29 mouse cellular contexts compared by ENCODE assay signal in the genomic region with DNA sequence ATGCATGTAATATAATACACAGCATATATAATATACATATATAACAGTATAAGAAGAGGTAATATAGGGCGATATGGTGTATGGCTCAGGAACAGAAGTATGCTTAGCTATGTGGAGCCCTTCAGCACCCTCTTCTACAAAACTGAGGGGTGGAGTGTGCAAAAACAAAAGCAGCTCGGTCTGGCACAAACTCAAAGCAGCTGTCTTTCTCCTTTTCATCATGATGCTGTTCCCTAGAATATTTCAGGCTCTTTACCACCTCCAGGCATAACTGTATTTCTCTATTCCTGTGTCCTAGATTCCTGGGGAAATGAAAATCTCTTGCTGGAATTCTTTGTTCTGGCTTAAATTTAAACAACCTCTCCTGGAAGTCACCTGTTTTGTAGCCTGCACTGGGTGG. TPM values are rescaled to one million over a fixed set of nuclear protein-coding genes. Genes with fewer than 3 reads are reported as not detected.
DNase-seq lines count a peak whose midpoint lies in the region; ATAC-seq lines count a peak whose summit lies in the region.
"Had no signal": no experiment of that assay in that cellular context is flagged by ENCODE, and none has a peak within 500 bp of the region (broad histone marks: within the 10 kb centered on the region; RNA-seq: fewer than 3 reads in every experiment).

No protein-coding gene starts in this region.

- peak; percentile 71 to 72 for DNase-seq in frontal cortex, adult 2 months (ENCODE audit: extremely low spot score in 1 of 2, low spot score in 1 of 2)
- no peak for DNase-seq in frontal cortex, postnatal 25 days (ENCODE audit: low spot score in 2 of 2)
- peak; percentile 67 for DNase-seq in right cerebral cortex, adult 18-20 months
- DNase-seq in right cerebral cortex, postnatal 14 days, result no peak
- peak; percentile 52 to 75 for DNase-seq in left cerebral cortex, postnatal 14 days (ENCODE audit: low spot score in 2 of 2)
- DNase-seq in telencephalon, adult 2 months (ENCODE audit: low read depth, low spot score), result peak; percentile 81
- no peak for DNase-seq in cerebellum, adult 9-10 months
- DNase-seq: adrenal gland, postnatal 14 days; cerebellum, adult 11-12 months; cerebellum, postnatal 14 days; gastrocnemius, adult 2 months; gastrocnemius, postnatal 36 days; heart, adult 18-20 months; heart, postnatal 36 days; kidney, adult 8-10 months; kidney, postnatal 4 days; liver, postnatal 0 days; lung, postnatal 4 days; midbrain, embryonic 14.5 days; spleen, adult 18-20 months; thymus, adult 18-20 months; thymus, postnatal 25 days had no signal

- intact Hi-C loops in left cerebral cortex, postnatal 14 days (cut with DNase I), result loop anchor here (10.0 kb wide), 1 partner anchor 115 kb away; a partner anchor contains a TSS

- ATAC-seq in erythroblast, adult 5-6 weeks (replicated peaks; ENCODE audit: low FRiP score, poor library complexity, severe bottlenecking), result no peak
- ATAC-seq: forebrain, embryonic 15.5 days; intestine, embryonic 16.5 days; liver, embryonic 12.5 days; liver, postnatal 0 days; Patski had no signal

RNA-seq across cellular contexts. Expression of a gene that starts 7.0 kb away (rescaled TPM):
- 37.8 and 39.2 TPM in 2 replicates for polyA plus RNA-seq in frontal cortex, adult 2 months (2012; rRNA removed)
- total RNA-seq in left cerebral cortex, postnatal 14 days (2021), result 10 to 100 TPM; 10.4 to 10.9 TPM
- total RNA-seq in erythroblast, adult 5-6 weeks (2015; ENCODE audit: low replicate concordance), result 1.3 and 2.5 TPM in 2 replicates
- 1.5 and 1.7 TPM in 2 replicates for total RNA-seq in erythroblast, adult 5-6 weeks (2017; ENCODE audit: low replicate concordance)

RNA-seq across cellular contexts. Expression of a gene that starts 26.0 kb away (rescaled TPM):
- 70.8 and 81.0 TPM in 2 replicates for polyA plus RNA-seq in frontal cortex, adult 2 months (2012; rRNA removed)
- total RNA-seq in left cerebral cortex, postnatal 14 days (2021), result 10 to 100 TPM; 46.8 TPM
- total RNA-seq in erythroblast, adult 5-6 weeks (2015; ENCODE audit: low replicate concordance), result not detected in 2 replicates
- not detected in 2 replicates for total RNA-seq in erythroblast, adult 5-6 weeks (2017; ENCODE audit: low replicate concordance)
- total RNA-seq: megakaryocyte-erythroid progenitor cell, adult 5-6 weeks; neutrophil, adult 5-6 weeks had no signal

RNA-seq across cellular contexts. Expression of a gene that starts 27.1 kb away (rescaled TPM):
- polyA plus RNA-seq in frontal cortex, adult 2 months (2012; rRNA removed), result 30.4 and 35.6 TPM in 2 replicates
- 10 to 100 TPM; 51.0 to 54.8 TPM for total RNA-seq in left cerebral cortex, postnatal 14 days (2021)
- total RNA-seq in erythroblast, adult 5-6 weeks (2015; ENCODE audit: low replicate concordance), result 0.77 and 6.9 TPM in 2 replicates
- total RNA-seq in erythroblast, adult 5-6 weeks (2017; ENCODE audit: low replicate concordance), result 3.2 and 4.5 TPM in 2 replicates

RNA-seq across cellular contexts. Expression of a gene that starts 27.1 kb away (rescaled TPM):
- polyA plus RNA-seq in frontal cortex, adult 2 months (2012; rRNA removed), result 7.4 and 8.8 TPM in 2 replicates
- 1 to 10 TPM; 1.9 to 2.3 TPM for total RNA-seq in left cerebral cortex, postnatal 14 days (2021)
- total RNA-seq in erythroblast, adult 5-6 weeks (2015; ENCODE audit: low replicate concordance), result 1.3 TPM in 2 replicates
- 0.34 and 6.4 TPM in 2 replicates for total RNA-seq in erythroblast, adult 5-6 weeks (2017; ENCODE audit: low replicate concordance)
- total RNA-seq: megakaryocyte-erythroid progenitor cell, adult 5-6 weeks had no signal

RNA-seq across cellular contexts. Expression of a gene that starts 35.0 kb away (rescaled TPM):
- 39.1 and 42.0 TPM in 2 replicates for polyA plus RNA-seq in frontal cortex, adult 2 months (2012; rRNA removed)
- 10 to 100 TPM; 63.3 to 65.6 TPM for total RNA-seq in left cerebral cortex, postnatal 14 days (2021)
- 11.3 and 23.1 TPM in 2 replicates for total RNA-seq in erythroblast, adult 5-6 weeks (2015; ENCODE audit: low replicate concordance)
- total RNA-seq in erythroblast, adult 5-6 weeks (2017; ENCODE audit: low replicate concordance), result 18.7 and 28.9 TPM in 2 replicates

Comparison
In these comparisons a context has a peak if more than half of its experiments do, and no peak if none do; other contexts are left out.
1. DNase-seq: peak in frontal cortex, adult 2 months (2 of 2), right cerebral cortex, adult 18-20 months (single experiment), left cerebral cortex, postnatal 14 days (2 of 2) and telencephalon, adult 2 months (single experiment); none in frontal cortex, postnatal 25 days (0 of 2), right cerebral cortex, postnatal 14 days (single experiment) and cerebellum, adult 9-10 months (single experiment).
2. RNA of a gene that starts 26.0 kb away (total RNA-seq): 46.8 TPM in left cerebral cortex, postnatal 14 days; not detected in erythroblast, adult 5-6 weeks; every median in the first group is over 10 times any median in the second.
3. RNA of a gene that starts 27.1 kb away (total RNA-seq): 51.0 to 54.8 TPM in left cerebral cortex, postnatal 14 days; 0.77 to 6.9 TPM in erythroblast, adult 5-6 weeks; every median in the first group is over 4 times any median in the second.